Mouse (Mus musculus) left cerebral cortex, adult 8-10 months (tissue): ENCODE data around the gene Tchp. TPM values are rescaled to one million over a fixed set of nuclear protein-coding genes. Genes with fewer than 3 reads are reported as not detected.

Experiments used
- DNase-seq, 2 experiments: peaks; one replicate each; pipeline ENCODE4 v3.0.0; 2022; ENCODE audit warnings: low spot score in 2 of 2
- total RNA-seq, 4 experiments: library from RNA; stranded (reverse); gene quantifications; 2 replicates each; pipeline ENCODE4 v1.2.4; 2022

Gene Tchp
- total RNA-seq, result 10 to 100 TPM; 10.7 to 18.7 (median 13.2) TPM

DNA sequence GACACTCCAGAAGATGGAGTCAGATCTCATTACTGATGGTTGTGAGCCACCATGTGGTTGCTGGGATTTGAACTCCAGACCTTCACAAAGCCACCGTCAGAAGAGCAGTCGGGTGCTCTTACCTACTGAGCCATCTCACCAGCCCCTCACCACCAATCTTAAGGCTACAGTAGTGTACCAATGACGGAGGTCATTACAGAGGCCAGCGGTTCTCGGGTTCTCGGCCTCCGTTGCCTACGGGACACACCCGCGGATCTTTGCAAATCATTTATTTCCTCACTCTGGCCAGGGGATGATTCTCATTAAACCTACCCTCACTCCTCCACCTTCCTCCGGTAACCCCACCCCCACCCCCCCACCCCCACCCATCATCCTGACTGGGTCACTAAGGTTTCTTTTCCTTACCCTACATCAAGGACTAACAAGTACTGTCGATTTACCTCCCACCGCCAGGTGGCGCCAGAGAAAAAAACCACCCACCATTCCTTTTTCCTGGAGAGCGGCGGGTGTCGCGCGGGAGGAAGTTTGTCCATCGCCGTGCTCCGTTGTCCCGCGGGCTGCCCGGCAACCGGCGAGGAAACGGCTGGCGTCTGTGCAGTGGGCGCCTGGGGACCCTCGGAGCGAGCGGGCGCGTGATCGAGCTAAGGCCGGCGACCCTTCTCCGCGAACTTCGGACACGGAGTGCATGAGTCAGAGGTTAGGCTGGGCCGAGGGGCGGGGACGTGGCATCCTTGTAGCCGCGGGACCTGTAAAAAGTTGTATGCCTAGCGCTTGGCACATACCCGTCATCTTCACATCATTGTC is at the start of gene Tchp:
Gene Tchp, plus strand, starts transcription at position 496 of the 804 bp plus-strand sequence.
- DNase-seq, result peak; percentile 83 to 94

- DNase-seq, result no peak
Measured at GRCm38 (mm10) chr5:114658255-114658654, 49.3 kb upstream of the Tchp start, which contains the start of gene Trpv4. Gene Trpv4, minus strand, starts transcription at chr5:114658421.

DNA sequence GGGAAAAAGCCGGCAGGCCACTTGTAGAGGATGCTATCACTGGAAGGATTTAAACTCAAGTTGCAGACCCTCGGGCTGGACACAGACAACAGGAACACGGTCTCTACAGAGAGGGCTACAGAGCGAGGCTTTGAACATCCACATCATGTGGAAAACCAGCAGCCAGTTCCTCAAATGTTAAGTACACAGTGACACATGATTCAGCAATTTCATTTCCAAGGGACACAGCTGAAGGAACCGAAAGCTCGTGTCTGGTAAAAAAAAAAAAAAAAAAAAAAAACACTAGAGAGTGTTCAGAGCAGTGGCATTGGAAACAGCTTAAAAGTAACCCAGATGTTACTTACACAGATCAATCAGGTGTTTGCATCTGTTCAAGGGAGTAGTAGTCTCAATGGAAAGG is 46.5 kb upstream of the Tchp start:
- DNase-seq, result no peak

DNA sequence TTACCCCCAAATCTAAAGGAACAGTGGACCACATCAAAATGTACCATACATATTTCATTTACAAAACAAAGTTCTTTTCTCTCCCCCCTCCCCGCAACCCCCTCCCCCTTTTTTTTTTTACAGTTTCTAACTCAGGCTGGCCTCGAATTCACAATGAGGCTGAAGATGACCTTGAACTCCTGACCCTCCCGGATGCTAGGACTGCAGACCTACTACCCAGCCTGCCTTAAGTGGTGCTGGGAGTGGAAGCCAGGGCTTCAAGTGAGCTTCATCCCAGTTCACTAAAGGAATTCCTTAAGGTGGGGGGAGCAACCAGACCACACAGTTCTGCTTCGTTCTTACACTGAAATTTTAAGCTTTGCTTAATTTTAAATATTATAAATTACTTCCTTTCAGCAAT is 43.4 kb upstream of the Tchp start:
- DNase-seq, result no peak

GRCm38 (mm10) chr5:114664750-114665149 is 42.8 kb upstream of the Tchp start:
- DNase-seq, result no peak

DNA sequence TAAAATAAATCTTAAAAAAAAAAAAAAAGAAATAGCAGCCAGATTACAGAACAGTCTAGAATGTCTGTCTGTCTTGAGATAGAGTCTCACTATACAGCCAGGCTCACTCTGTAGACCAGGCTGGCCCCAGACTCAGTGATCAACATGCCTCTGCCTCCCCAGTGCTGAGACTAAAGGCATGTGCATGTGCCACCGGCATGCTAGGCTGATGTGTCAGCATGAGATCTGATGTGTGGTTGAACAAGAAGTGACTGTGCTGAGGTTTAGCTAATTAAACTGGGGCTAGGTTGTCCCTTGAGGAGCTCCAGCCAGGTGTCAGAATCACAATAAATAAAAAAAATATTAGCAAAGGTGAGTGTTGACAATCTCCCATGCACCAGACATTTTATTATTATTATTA is 40.9 kb upstream of the Tchp start:
- DNase-seq, result no peak

DNA sequence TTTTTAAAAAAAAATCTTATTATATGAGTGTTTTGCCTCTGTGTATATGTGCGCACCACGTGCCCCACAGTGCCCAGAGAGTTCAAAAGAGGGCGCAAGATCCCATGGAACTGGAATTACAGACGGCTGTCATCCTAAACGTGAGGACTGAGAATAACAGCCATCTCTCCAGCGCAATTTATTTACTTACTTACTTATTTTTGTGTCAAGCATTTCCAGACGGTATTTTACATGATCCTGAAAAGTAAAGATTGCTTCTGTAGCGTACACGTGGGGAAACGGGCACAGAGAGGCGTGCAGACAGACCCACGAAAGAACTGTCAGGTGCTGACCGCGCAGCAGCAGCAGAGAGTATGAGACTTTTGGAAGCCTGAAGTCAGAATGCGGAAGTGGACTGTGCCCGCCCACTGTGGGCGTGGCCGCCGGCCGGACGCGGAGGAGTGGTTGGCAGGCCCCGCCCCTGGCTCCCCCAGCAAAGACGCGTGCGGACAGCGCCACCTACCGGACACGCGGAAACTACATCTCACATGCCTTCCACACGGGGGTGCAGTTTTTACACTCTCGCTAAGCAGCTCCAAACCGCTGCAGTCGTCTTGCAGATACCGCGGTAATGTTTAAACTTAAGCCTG is 40.2 kb upstream of the Tchp start:
- peak; percentile 93 to 99 for DNase-seq

DNA sequence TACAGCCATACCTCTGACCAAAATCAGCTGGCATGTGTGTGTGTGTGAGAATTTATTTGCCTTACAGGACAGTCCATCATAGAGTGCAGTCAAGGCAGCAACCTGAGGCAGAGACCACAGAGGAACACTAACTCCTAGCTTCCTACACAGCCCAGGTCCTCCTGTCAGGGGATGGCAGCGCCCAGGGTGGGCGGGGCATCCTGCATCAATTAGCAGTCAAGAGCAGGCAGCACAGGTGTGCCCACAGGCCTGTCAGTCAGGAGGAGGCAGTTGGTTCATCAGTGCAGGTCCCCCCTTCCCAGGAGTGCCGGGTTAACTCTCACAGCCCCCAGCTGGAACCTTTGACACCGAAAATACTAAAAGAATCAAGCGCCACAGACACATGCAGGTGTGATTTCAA is 38.5 kb upstream of the Tchp start:
- no peak for DNase-seq

- no peak for DNase-seq
Measured at GRCm38 (mm10) chr5:114673114-114673513, 34.4 kb upstream of the Tchp start.

DNA sequence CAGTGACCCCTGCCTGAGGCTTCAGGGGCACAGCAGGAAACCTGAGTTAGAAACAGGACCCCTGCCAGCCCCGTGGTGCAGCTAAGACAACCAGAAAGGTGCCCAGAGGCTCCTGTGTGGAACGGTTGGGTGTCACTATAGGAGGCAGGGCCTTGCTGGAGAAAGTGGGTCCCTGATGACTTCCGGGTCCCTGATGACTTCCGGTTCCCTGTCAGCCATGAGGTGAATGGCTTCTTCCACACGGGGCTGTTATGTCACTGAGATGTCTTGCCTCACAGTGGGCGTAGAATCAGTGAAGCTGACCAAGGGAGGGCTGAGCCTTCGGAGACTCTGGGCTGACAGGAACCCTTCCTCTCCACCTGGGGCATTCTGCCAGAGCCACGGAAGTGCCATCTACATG is 33.0 kb upstream of the Tchp start:
- DNase-seq, result no peak

- DNase-seq, result peak in 1 of 2 experiments; percentile 42
Measured at GRCm38 (mm10) chr5:114679841-114680591, 27.5 kb upstream of the Tchp start.

DNA sequence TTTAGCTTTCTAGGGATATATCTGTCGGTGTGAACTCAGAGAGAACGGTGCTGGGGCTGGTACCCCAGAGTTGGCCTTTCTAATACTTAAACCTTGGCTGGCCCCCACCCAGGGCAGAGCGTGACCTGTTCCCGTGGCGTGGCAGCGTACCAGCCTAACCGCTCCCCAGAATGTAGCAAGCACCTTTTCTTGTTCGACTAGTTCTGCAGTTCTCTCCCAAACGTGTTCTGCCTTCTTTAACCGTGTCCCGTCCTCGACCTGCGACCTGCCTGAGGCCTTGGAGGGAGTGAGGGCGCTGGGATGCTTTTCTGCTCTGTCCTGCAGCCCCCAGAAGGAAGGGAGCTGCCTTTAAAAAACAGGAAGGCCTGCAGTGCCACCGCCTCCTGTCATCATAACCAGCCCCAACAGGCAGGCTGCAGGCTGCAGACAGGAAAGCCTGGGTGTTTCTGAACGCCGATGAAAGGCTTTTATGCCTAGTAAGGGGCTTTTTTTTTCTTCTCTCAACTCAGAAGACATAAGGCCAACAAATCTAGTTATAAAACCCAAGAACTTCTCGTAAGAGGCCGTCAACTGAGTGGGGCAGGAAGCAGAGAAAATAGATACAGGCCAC is 26.8 kb upstream of the Tchp start:
- DNase-seq, result no peak

DNA sequence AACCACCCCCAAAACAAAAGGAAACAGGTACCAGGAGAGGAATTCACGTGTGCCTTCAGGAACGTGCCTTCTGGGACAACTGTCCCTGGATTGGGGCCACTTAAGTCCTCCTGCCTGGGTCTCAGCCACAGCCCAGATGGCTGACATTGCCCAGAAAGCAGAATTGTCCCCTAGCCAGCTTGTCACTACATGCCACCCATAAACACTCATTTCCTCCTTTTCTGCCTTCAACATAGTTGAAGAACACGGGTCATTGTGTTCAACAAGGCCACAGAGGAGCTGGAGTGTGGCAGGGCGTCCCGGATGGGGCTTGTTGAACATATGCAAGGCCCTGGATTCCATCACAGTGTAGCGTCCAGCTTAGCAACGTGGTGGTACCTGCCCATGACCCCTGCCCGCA is 25.8 kb upstream of the Tchp start:
- DNase-seq, result no peak

- DNase-seq, result no peak
Measured at GRCm38 (mm10) chr5:114685986-114686385, 21.6 kb upstream of the Tchp start.

GRCm38 (mm10) chr5:114686726-114687210 is 20.8 kb upstream of the Tchp start:
- no peak for DNase-seq

DNA sequence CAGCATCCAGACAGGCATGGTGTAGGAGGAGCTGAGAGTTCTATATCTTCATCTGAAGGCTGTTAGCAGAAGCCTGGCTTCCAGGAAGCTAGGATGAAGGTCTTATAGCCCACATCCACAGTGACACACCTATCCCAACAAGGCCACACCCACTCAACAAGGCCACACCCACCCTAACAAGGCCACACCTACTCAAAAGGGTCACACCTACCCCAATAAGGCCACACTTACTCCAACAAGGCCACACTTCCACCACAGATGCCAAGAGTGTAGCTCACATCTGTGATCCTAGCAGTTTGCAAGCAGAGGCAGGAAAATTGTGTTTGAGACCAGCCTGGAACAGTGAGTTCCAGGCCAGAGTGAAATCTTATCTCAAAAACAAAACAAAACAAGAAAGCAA is 19.7 kb upstream of the Tchp start:
- no peak for DNase-seq

DNA sequence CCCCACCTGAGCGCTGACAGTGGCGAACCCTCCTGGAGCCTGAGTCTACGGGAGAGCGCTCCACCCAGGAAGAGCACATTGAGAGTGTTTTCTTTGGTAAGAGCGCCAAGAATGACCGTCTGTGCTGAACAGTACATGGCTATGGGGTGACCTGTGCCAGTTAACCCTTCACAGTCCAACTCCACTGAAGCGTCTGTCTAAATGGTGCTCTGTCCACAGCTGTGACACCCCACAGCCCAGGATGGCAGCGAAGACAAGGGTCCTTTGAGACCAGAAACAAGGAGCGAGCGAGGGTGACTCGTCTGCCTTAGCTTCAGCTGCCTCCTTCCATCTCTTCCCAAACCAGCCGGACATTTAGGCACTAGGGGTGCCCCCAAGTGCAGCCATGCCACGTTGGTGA is 18.9 kb upstream of the Tchp start:
- DNase-seq, result no peak

DNA sequence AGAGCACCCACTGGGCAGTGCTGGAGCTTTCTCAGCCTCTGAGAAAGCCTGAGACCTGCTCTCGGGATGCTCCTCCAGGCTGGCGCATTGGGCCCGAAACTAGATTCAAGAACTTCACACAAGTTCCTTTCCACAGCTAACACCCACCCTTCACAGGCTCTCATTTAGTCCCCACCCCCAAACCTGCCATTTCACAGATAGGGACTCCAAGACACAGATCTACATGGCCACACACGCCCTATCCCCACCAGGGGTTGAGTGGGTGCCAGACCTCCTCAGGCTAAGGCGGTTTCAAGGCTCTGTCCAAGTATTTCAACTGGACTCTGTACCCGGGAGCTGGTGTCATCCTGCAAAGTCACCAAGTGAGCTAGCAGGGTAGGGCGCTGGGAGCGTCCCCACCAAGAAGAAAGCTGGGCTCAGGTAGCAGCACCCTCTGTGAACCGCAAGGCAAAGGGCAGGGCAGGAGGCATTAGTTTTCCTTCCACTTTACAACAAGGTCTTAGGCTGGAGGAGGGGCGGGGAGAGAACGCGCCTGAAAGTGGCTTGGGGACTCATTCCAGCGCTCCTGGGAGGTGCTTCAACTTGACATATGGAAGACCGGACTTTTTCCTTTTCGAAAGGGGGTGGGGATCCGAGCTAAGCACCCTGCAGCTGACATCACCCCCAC is 17.7 kb upstream of the Tchp start:
- DNase-seq, result no peak

DNA sequence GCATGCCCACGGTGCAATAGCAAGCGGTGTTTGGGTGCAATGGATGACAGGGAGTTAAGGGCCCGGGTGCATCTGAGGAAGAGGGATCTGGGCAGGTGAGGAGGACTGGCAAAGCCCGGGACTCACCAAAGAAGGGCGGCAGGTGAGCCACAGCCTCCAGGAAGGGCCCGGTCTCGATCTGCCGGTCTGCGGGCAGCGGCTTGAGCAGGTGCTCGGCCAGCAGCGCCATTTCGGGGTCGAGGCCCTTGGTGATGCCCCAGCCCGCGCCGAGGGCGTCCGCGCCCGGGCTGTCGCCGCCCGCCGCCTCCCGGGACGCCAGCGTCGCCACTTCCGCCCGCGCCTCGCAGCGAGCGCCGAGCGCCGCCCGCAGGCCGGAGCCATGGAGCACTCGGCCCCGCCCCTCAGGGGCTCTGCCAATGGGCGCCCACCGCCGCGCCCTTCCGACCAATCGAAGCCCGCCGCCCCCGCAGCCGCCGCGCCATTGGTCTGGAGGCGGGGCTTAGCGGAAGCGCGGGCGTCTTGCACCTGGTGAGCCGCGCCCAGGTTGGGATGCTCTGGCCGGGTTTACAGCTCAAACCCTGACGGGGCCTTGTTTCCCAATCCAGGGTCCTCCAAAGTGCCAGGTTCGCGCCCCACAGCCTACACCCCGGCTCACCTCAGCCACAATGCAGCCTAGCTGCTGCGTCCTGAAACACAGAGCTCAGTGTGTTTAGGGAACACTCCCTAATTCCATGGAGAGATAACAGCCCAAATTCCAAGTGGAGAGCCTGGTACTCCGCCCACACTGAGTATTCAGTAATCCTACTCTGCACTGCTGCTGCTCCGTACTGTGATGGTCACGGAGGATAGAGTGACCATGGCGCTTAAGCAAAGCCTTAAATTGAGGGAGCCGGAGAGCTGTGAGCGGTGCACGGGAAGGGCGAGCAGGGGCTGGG is 16.7 kb upstream of the Tchp start, which contains the start of gene Gltp:
Gene Gltp, minus strand, starts transcription at position 352 of the 935 bp plus-strand sequence.
- peak; percentile 86 to 95 for DNase-seq

DNA sequence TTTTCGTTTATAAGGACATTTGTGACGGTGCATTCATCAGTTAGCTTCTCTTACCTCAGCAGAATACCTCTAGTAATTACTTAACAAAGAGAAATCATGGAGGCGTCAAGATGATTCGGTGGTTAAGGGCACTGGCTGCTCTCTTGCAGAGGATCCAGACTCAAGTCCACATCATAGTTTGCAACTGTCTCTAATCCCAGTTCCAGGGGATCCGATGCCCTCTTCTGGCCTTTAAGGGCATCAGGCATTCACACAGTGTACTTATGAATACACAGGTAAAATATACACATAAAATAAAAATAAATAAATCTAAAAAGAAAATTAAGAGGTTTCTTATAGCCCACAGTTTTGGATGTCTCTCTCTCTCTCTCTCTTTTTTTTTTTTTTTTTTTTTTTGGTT is 11.8 kb upstream of the Tchp start:
- DNase-seq, result no peak
